Mouse (Mus musculus) liver, embryonic 16.5 days (tissue): ENCODE data around the gene Sap30l. TPM values are rescaled to one million over a fixed set of nuclear protein-coding genes. Genes with fewer than 3 reads are reported as not detected.

Source experiments
- ATAC-seq: fragments of 200-750 bp; cut with Nextera tagmentation; 2 replicates; pipeline ENCODE4 v1.8.0; 2017; ENCODE audit warnings: low read depth, mild to moderate bottlenecking, moderate number of reproducible peaks, moderate library complexity
- H3K27ac ChIP-seq: fragments of 300-500 bp; sonication (generic); 2 replicates; pipeline ENCODE4 v1.5.1; 2014; ENCODE audit warnings: mild to moderate bottlenecking, low read length
- H3K27me3 ChIP-seq: fragments of 300-500 bp; sonication (generic); 2 replicates; pipeline ENCODE4 v1.6.1; 2014; ENCODE audit warnings: low read depth, low read length, mixed read lengths; ENCODE audit not compliant: control insufficient read depth, insufficient read depth
- H3K36me3 ChIP-seq: fragments of 300-500 bp; sonication (generic); 2 replicates; pipeline ENCODE4 v1.6.1; 2014; ENCODE audit warnings: mild to moderate bottlenecking; ENCODE audit not compliant: control insufficient read depth, insufficient read depth
- H3K4me1 ChIP-seq: fragments of 300-500 bp; sonication (generic); 2 replicates; pipeline ENCODE4 v1.6.1; 2014; ENCODE audit warnings: low read depth, low read length, mixed read lengths; ENCODE audit not compliant: control insufficient read depth
- H3K4me2 ChIP-seq: fragments of 300-500 bp; sonication (generic); 2 replicates; pipeline ENCODE4 v1.6.1; 2014; ENCODE audit warnings: low read depth, low read length, mixed read lengths
- H3K4me3 ChIP-seq: fragments of 300-500 bp; sonication (generic); 2 replicates; pipeline ENCODE4 v1.5.1; 2014; ENCODE audit warnings: low read depth, mild to moderate bottlenecking, low read length
- H3K9ac ChIP-seq: fragments of 300-500 bp; sonication (generic); 2 replicates; pipeline ENCODE4 v1.6.1; 2014; ENCODE audit warnings: low read depth, low read length
- H3K9me3 ChIP-seq: fragments of 300-500 bp; sonication (generic); replicated peaks from 2 replicates; pipeline ENCODE4 v1.6.1; 2016; ENCODE audit warnings: low read length; ENCODE audit not compliant: control insufficient read depth
- WGBS: fragments of 180-500 bp; shearing (Covaris S2); extraction: QIAGEN DNeasy Blood & Tissue Kit; methylation state at CpG from one replicate; pipeline ENCODE4 v1.1.7; 2014; ENCODE audit not compliant: insufficient replicate concordance; 5-methylcytosine and 5-hydroxymethylcytosine counted together
- polyA plus RNA-seq: library from polyadenylated mRNA; unstranded; fragments of >200 nt; fragmentation: Nextera tagmentation; extraction: Ambion mirVana; gene quantifications from 2 replicates; pipeline ENCODE4 v1.2.1, GENCODE M21; 2015

Gene Sap30l
- polyA plus RNA-seq: 1.7 and 1.9 TPM in 2 replicates

- Histone ChIP-seq H3K4me2 (peak within 1 kb of the TSS; percentile 85), H3K4me1 (peaks cover 16% of the 10 kb centered on the region), H3K4me3 (peak within 1 kb of the TSS; percentile 79), H3K36me3 (no peaks in the 10 kb centered on the region), H3K9ac (peak within 1 kb of the TSS; percentile 81), H3K27me3 (peaks cover 15% of the 10 kb centered on the region), H3K27ac (peak within 1 kb of the TSS; percentile 67), H3K9me3 (no peaks in the 10 kb centered on the region)
- under 1% methylated on average over 51 of the region's 66 CpGs for WGBS
- peak; percentile 98 for ATAC-seq
Observed at GRCm38 (mm10) chr11:57800971-57801765, at the start of gene Sap30l. Sap30l (plus strand) TSS chr11:57801637.

GRCm38 (mm10) chr11:57753538-57754203, 47.8 kb upstream of the Sap30l start:
- no peaks in the 10 kb centered on the region for H3K9me3 ChIP-seq
- no peak overlapping the region for H3K9ac ChIP-seq
- no peak overlapping the region for H3K27ac ChIP-seq
- no peaks in the 10 kb centered on the region for H3K4me1 ChIP-seq
- ATAC-seq: no peak
- no peaks in the 10 kb centered on the region for H3K27me3 ChIP-seq
- 84% methylated on average over 14 of the region's 14 CpGs for WGBS
- no peak overlapping the region for H3K4me3 ChIP-seq
- no peak overlapping the region for H3K4me2 ChIP-seq
- H3K36me3 ChIP-seq: no peaks in the 10 kb centered on the region

GRCm38 (mm10) chr11:57758621-57759020, 42.8 kb upstream of the Sap30l start:
- no peaks in the 10 kb centered on the region for H3K9me3 ChIP-seq
- no peaks in the 10 kb centered on the region for H3K27me3 ChIP-seq
- H3K4me2 ChIP-seq: no peak overlapping the region
- no peak overlapping the region for H3K4me3 ChIP-seq
- no peak overlapping the region for H3K27ac ChIP-seq
- WGBS: 82% methylated on average over 9 of the region's 9 CpGs
- H3K36me3 ChIP-seq: no peaks in the 10 kb centered on the region
- no peaks in the 10 kb centered on the region for H3K4me1 ChIP-seq
- H3K9ac ChIP-seq: no peak overlapping the region
- ATAC-seq: no peak

- Histone ChIP-seq H3K4me3 (no peak overlapping the region), H3K9me3 (no peaks in the 10 kb centered on the region), H3K27ac (no peak overlapping the region), H3K36me3 (0 out of 2 replicates have a peak, but pooled peaks cover 2% of the 10 kb centered on the region), H3K27me3 (no peaks in the 10 kb centered on the region), H3K4me1 (no peaks in the 10 kb centered on the region), H3K4me2 (no peak overlapping the region), H3K9ac (no peak overlapping the region)
- 28% methylated on average over 14 of the region's 14 CpGs for WGBS
- ATAC-seq: no peak
Observed at GRCm38 (mm10) chr11:57760509-57761058, 40.9 kb upstream of the Sap30l start.

GRCm38 (mm10) chr11:57761347-57761746, 40.1 kb upstream of the Sap30l start:
- WGBS: 83% methylated on average over 4 of the region's 4 CpGs
- ATAC-seq: no peak
- H3K4me3 ChIP-seq: no peak overlapping the region
- no peaks in the 10 kb centered on the region for H3K9me3 ChIP-seq
- H3K27ac ChIP-seq: no peak overlapping the region
- H3K27me3 ChIP-seq: no peaks in the 10 kb centered on the region
- no peak overlapping the region for H3K9ac ChIP-seq
- H3K4me1 ChIP-seq: no peaks in the 10 kb centered on the region
- 0 out of 2 replicates have a peak, but pooled peaks cover 3% of the 10 kb centered on the region for H3K36me3 ChIP-seq
- H3K4me2 ChIP-seq: no peak overlapping the region

- Histone ChIP-seq H3K4me2 (no peak overlapping the region), H3K9me3 (no peaks in the 10 kb centered on the region), H3K9ac (no peak overlapping the region), H3K4me1 (no peaks in the 10 kb centered on the region), H3K27me3 (no peaks in the 10 kb centered on the region), H3K27ac (no peak overlapping the region), H3K36me3 (peaks cover 5% of the 10 kb centered on the region; the same call in 1 of the 2 replicates), H3K4me3 (no peak overlapping the region)
- 78% methylated on average over 3 of the region's 3 CpGs for WGBS
- ATAC-seq: no peak
Observed at GRCm38 (mm10) chr11:57764124-57764523, 37.3 kb upstream of the Sap30l start.

GRCm38 (mm10) chr11:57766617-57767016, 34.8 kb upstream of the Sap30l start:
- Histone ChIP-seq H3K9ac (no peak overlapping the region), H3K36me3 (peaks cover 12% of the 10 kb centered on the region), H3K4me2 (no peak overlapping the region), H3K27me3 (no peaks in the 10 kb centered on the region), H3K4me1 (no peaks in the 10 kb centered on the region), H3K9me3 (no peaks in the 10 kb centered on the region), H3K27ac (no peak overlapping the region), H3K4me3 (no peak overlapping the region)
- peak; percentile 51 for ATAC-seq
- 69% methylated on average over 12 of the region's 12 CpGs for WGBS

GRCm38 (mm10) chr11:57767171-57767570, 34.3 kb upstream of the Sap30l start:
- Histone ChIP-seq H3K27me3 (no peaks in the 10 kb centered on the region), H3K9me3 (no peaks in the 10 kb centered on the region), H3K27ac (no peak overlapping the region), H3K4me3 (no peak overlapping the region), H3K4me2 (no peak overlapping the region), H3K36me3 (peaks cover 12% of the 10 kb centered on the region), H3K9ac (no peak overlapping the region), H3K4me1 (no peaks in the 10 kb centered on the region)
- WGBS: 74% methylated on average over 6 of the region's 6 CpGs
- no peak for ATAC-seq

GRCm38 (mm10) chr11:57770776-57771175, 30.7 kb upstream of the Sap30l start:
- no peak for ATAC-seq
- Histone ChIP-seq H3K9me3 (no peaks in the 10 kb centered on the region), H3K4me2 (no peak overlapping the region), H3K9ac (no peak overlapping the region), H3K4me1 (no peaks in the 10 kb centered on the region), H3K36me3 (peaks cover 9% of the 10 kb centered on the region), H3K27ac (no peak overlapping the region), H3K4me3 (no peak overlapping the region), H3K27me3 (no peaks in the 10 kb centered on the region)
- WGBS: 84% methylated on average over 5 of the region's 5 CpGs
